Mouse (Mus musculus) gastrocnemius, postnatal 25 days (tissue): ENCODE measurements around the gene Abca7. TPM values are rescaled to one million over a fixed set of nuclear protein-coding genes. Genes with fewer than 3 reads are reported as not detected.

Experiments
- total RNA-seq, 2 experiments: library from RNA; stranded (reverse); gene quantifications; 1 replicate in 1 of 2; 2 replicates in 1 of 2; pipeline ENCODE4 v1.2.3; 2021

Gene Abca7
- total RNA-seq, 2 experiments from 2014 or later: 4.9 to 5.7 TPM

Other genes with a start within 250 kb of the Abca7 start
- 10 to 100 TPM; 26.7 to 27.2 TPM for gene Polrmt, start 249.9 kb upstream of the Abca7 start, total RNA-seq
- not detected for gene Fgf22, start 241.4 kb upstream of the Abca7 start, total RNA-seq
- gene Rnf126, start 229.5 kb upstream of the Abca7 start, total RNA-seq: 10 to 100 TPM; 27.4 to 33.4 TPM
- gene Fstl3, start 219.2 kb upstream of the Abca7 start, total RNA-seq: 1 to 10 TPM; 2.0 to 2.1 TPM
- gene Prss57, start 205.5 kb upstream of the Abca7 start, total RNA-seq: not detected
- 10 to 100 TPM; 23.6 to 24.8 TPM for gene Palm, start 202.9 kb upstream of the Abca7 start, total RNA-seq
- under 1 TPM in 1 of 2 experiments, not detected in 1; 0.40 TPM for gene Misp, start 175.5 kb upstream of the Abca7 start, total RNA-seq
- 10 to 100 TPM; 26.8 to 27.1 TPM for gene Ptbp1, start 142.1 kb upstream of the Abca7 start, total RNA-seq
- under 1 TPM in 1 of 2 experiments, not detected in 1; 0.35 TPM for gene Prtn3, start 122.0 kb upstream of the Abca7 start, total RNA-seq
- gene Plppr3, start 121.9 kb upstream of the Abca7 start, total RNA-seq: under 1 TPM; 0.13 to 0.27 TPM
- not detected for gene Elane, start 110.2 kb upstream of the Abca7 start, total RNA-seq
- gene Cfd, start 105.6 kb upstream of the Abca7 start, total RNA-seq: 100 to 1,000 TPM in 1 of 2 experiments, 10 to 100 TPM in 1; 12.5 to 381 TPM
- gene Med16, start 87.6 kb upstream of the Abca7 start, total RNA-seq: 10 to 100 TPM; 29.2 to 34.4 TPM
- not detected for gene Gm26602, start 85.6 kb upstream of the Abca7 start, total RNA-seq
- gene Kiss1r, start 79.5 kb upstream of the Abca7 start, total RNA-seq: under 1 TPM; 0.18 to 0.29 TPM
- 100 to 1,000 TPM; 103 to 113 TPM for gene R3hdm4, start 75.3 kb upstream of the Abca7 start, total RNA-seq
- 1 to 10 TPM; 2.4 to 2.8 TPM for gene Arid3a, start 69.5 kb upstream of the Abca7 start, total RNA-seq
- 10 to 100 TPM; 16.4 to 18.0 TPM for gene Wdr18, start 36.3 kb upstream of the Abca7 start, total RNA-seq
- not detected for gene Grin3b, start 25.8 kb upstream of the Abca7 start, total RNA-seq
- gene Tmem259, start 12.2 kb upstream of the Abca7 start, total RNA-seq: 10 to 100 TPM; 70.1 to 80.6 TPM
- 1 to 10 TPM; 8.5 to 9.4 TPM for gene Cnn2, start 7.9 kb upstream of the Abca7 start, total RNA-seq
- gene Arhgap45, start 20.2 kb downstream of the Abca7 start, total RNA-seq: 1 to 10 TPM; 1.0 to 2.1 TPM
- gene Polr2e, start 43.3 kb downstream of the Abca7 start, total RNA-seq: 10 to 100 TPM; 43.2 to 45.5 TPM
- gene Gpx4, start 50.7 kb downstream of the Abca7 start, total RNA-seq: 100 to 1,000 TPM; 527 to 618 TPM
- 1 to 10 TPM; 5.6 to 6.7 TPM for gene Sbno2, start 109.1 kb downstream of the Abca7 start, total RNA-seq
- 100 to 1,000 TPM in 1 of 2 experiments, 10 to 100 TPM in 1; 99.8 to 120 TPM for gene Stk11, start 119.3 kb downstream of the Abca7 start, total RNA-seq
- 100 to 1,000 TPM; 634 to 665 TPM for gene Atp5d, start 142.1 kb downstream of the Abca7 start, total RNA-seq
- 1 to 10 TPM; 1.2 to 1.6 TPM for gene Cbarp, start 144.3 kb downstream of the Abca7 start, total RNA-seq
- gene Midn, start 151.8 kb downstream of the Abca7 start, total RNA-seq: 10 to 100 TPM; 33.7 to 34.8 TPM
- gene Cirbp, start 169.5 kb downstream of the Abca7 start, total RNA-seq: 10 to 100 TPM; 17.3 to 21.4 TPM
- 1 to 10 TPM; 5.1 to 5.9 TPM for gene 1600002K03Rik, start 176.4 kb downstream of the Abca7 start, total RNA-seq
- gene Efna2, start 183.0 kb downstream of the Abca7 start, total RNA-seq: under 1 TPM; 0.26 to 0.54 TPM
- 10 to 100 TPM; 14.5 to 14.8 TPM for gene Mum1, start 229.9 kb downstream of the Abca7 start, total RNA-seq